Mouse (Mus musculus) liver, embryonic 11.5 days (tissue): ENCODE results near the gene Ccdc113. TPM values are rescaled to one million over a fixed set of nuclear protein-coding genes. Genes with fewer than 3 reads are reported as not detected.

ENCODE experiments used
- ATAC-seq: fragments of 200-750 bp; cut with Nextera tagmentation; replicated peaks from 2 replicates; pipeline ENCODE4 v1.8.0; 2017; ENCODE audit warnings: moderate number of reproducible peaks, mild to moderate bottlenecking, moderate TSS enrichment, moderate library complexity; ENCODE audit not compliant: low FRiP score
- DNase-seq: peaks from one replicate; pipeline ENCODE4 v3.0.0-alpha.2; 2017; ENCODE audit warnings: low spot score
- H3K27ac ChIP-seq: fragments of 300-500 bp; sonication (generic); 2 replicates; pipeline ENCODE4 v1.5.1; 2014; ENCODE audit warnings: mild to moderate bottlenecking, low read depth, low read length, control low read depth
- H3K27me3 ChIP-seq: fragments of 300-500 bp; sonication (generic); replicated peaks from 2 replicates; pipeline ENCODE4 v1.6.1; 2014; ENCODE audit warnings: low read length, mixed read lengths; ENCODE audit not compliant: control insufficient read depth, insufficient read depth
- H3K36me3 ChIP-seq: fragments of 300-500 bp; sonication (generic); 2 replicates; pipeline ENCODE4 v1.6.1; 2014; ENCODE audit warnings: mild to moderate bottlenecking, low read length, moderate library complexity, mixed read lengths; ENCODE audit not compliant: control insufficient read depth, insufficient read depth
- H3K4me1 ChIP-seq: fragments of 300-500 bp; sonication (generic); replicated peaks from 2 replicates; pipeline ENCODE4 v1.6.1; 2014; ENCODE audit warnings: low read length, mixed read lengths; ENCODE audit not compliant: control insufficient read depth, insufficient read depth
- H3K4me2 ChIP-seq: fragments of 300-500 bp; sonication (generic); 2 replicates; pipeline ENCODE4 v1.6.1; 2014; ENCODE audit warnings: mild to moderate bottlenecking, control low read depth, moderate library complexity
- H3K4me3 ChIP-seq: fragments of 300-500 bp; sonication (generic); 2 replicates; pipeline ENCODE4 v1.5.1; 2014; ENCODE audit warnings: low read depth, low read length, control low read depth
- H3K9ac ChIP-seq: fragments of 300-500 bp; sonication (generic); 2 replicates; pipeline ENCODE4 v1.6.1; 2014; ENCODE audit warnings: low read depth, low read length, control low read depth
- H3K9me3 ChIP-seq: fragments of 300-500 bp; sonication (generic); 2 replicates; pipeline ENCODE4 v1.6.1; 2016; ENCODE audit warnings: low read length, inconsistent platforms, mixed read lengths; ENCODE audit not compliant: control insufficient read depth
- WGBS: fragments of 180-500 bp; shearing (Covaris S2); extraction: QIAGEN DNeasy Blood & Tissue Kit; methylation state at CpG from one replicate; pipeline ENCODE4 v1.1.7; 2014; 5-methylcytosine and 5-hydroxymethylcytosine counted together
- polyA plus RNA-seq: library from polyadenylated mRNA; unstranded; fragments of >200 nt; fragmentation: Nextera tagmentation; extraction: Ambion mirVana; gene quantifications from 2 replicates; pipeline ENCODE4 v1.2.1, GENCODE M21; 2014

Ccdc113 gene
- not detected in 2 replicates for polyA plus RNA-seq

DNA sequence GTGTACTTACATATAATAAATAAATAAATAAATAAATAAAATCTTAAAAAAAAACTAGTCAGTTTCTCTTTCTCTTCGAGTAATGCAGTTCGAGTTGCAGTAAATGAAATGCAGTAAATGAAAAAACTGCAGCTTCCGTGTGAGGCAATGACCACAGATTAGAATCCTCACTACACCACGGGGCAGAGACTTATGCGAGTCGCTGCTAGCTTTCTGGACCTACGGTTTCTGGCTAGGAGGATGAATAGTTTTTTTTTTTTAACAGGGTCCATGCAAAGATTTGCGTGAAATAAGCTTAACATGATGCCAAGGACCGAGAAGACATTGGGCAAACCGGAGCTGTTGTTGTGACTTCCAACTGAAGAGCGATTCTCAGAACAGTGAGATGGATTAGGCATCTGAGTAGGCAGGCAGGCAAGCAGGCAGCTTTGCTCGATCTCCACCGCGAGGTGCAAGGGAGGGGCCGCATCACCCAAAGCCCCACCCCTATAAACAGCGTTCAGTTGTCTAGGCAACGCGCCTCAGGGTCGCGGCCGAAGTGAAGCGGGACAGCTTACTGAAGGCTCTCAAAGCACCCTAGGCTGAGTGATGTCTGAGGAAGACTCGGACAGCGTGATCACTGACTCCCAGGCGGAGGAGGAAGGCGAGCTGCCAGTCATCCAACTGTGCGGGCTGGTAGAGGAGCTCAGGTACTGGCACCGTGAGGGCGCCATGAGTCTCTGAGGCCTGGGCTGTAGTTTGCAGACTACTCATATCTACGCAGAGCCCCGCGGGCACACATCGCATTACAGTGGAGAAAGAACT lies at the start of gene Ccdc113:
Ccdc113 (plus strand) TSS at position 502 of the 804 bp plus-strand sequence.
- peak; percentile 62 for ATAC-seq

DNA sequence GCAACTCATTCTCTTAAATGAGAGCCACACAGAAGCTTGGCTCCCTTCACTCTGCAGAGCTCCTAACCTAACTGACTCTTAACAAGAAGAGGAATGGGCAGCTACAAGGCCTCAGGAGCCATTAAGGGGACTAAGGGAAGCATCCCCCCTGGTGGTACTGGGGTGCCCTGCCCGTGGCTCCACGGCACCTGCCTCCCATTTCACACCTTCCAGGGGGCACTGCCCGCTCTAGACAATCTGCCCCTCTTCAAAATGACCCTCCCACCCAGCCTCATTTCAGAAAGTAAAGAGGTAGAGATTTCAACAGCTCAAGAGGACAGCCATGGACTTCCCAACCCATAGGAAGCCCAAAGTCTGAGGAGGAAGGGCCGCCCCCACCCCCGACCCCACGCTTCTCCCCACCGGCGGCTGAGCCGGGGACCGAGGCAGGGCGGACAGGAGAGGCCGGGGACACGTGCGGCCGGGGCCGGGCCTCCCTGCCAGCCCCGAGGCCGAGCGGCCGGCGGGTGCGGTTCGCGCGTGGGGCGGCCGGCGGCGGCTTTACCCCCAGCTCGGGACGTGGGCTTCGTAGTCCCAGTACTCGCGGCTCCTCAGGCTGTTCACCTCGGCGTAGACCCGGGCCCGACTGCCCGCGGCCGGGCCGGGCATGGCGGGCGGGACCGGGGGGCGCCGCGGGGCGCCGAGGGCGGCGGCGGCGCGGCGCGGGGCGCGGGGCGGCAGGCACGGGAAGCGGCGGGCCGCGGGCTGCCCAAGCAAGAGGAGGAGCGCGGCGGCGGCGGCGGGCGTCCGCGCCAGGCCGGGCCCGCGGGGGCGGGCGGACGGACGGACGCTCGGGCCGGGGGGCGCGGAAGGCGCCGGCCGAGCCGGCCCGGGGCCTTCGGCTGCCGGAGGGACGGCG lies 45.8 kb upstream of the Ccdc113 start:
- Histone ChIP-seq H3K27ac (peak overlapping the region; percentile 52), H3K36me3 (peaks cover 20% of the 10 kb centered on the region), H3K27me3 (no peaks in the 10 kb centered on the region), H3K9me3 (no peaks in the 10 kb centered on the region), H3K4me3 (peak overlapping the region; percentile 98), H3K4me1 (peaks cover 12% of the 10 kb centered on the region), H3K4me2 (peak overlapping the region; percentile 87), H3K9ac (peak overlapping the region; percentile 95)
- WGBS, result 1% methylated on average over 60 of the region's 95 CpGs
- peak; percentile 32 for DNase-seq
- peak; percentile 30 for ATAC-seq

More for the DNA sequence above, at the start of gene Ccdc113:
- H3K27ac ChIP-seq, result no peak within 1 kb of the TSS
- H3K36me3 ChIP-seq, result no peaks in the 10 kb centered on the region
- H3K9ac ChIP-seq, result peak within 1 kb of the TSS; percentile 9; the same call in 1 of the 2 replicates
- 10% methylated on average over 33 of the region's 33 CpGs for WGBS
- peak; percentile 58 for DNase-seq
- H3K9me3 ChIP-seq, result no peaks in the 10 kb centered on the region
- peaks cover 2% of the 10 kb centered on the region; the same call in 1 of the 2 replicates for H3K27me3 ChIP-seq
- H3K4me1 ChIP-seq, result peaks cover 5% of the 10 kb centered on the region
- peak within 1 kb of the TSS; percentile 71 for H3K4me2 ChIP-seq
- peak within 1 kb of the TSS; percentile 42 for H3K4me3 ChIP-seq

DNA sequence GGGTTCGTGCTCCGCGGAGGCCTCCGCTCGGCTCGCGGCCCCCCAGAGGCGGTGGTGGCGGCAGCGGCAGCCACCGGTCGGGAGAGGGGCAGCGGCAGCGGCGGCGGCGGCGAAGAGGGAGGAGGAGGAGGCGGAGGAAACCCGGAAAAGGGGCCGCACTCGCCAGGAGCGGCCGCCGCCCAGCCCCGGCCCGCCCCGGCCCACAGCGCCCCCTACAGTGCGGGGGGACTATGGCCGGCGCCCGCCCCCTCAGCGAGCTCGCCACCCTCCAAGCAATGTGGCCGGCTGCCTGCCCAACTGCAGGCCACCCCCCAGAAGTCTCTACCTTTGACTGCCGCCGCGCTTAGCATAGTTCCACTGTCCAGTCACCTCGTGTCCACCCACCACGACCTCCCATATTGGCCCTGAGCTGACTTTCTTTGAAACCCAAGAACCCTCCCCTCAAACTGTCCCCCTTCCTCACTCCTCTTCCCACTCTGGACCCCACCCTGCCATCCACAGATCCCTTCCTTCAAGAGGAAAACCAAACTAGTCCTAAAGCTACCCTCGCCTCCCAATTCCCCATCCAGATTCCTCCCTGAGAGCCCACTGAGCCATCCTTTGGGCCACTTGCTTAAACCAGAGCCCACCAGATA lies 45.1 kb upstream of the Ccdc113 start:
- Histone ChIP-seq H3K27me3 (no peaks in the 10 kb centered on the region), H3K9ac (peak overlapping the region; percentile 95), H3K4me1 (peaks cover 12% of the 10 kb centered on the region), H3K27ac (peak overlapping the region; percentile 52), H3K36me3 (peaks cover 14% of the 10 kb centered on the region), H3K4me2 (peak overlapping the region; percentile 67), H3K4me3 (peak overlapping the region; percentile 98), H3K9me3 (no peaks in the 10 kb centered on the region)
- 3% methylated on average over 16 of the region's 42 CpGs for WGBS
- DNase-seq, result peak; percentile 86
- peak; percentile 93 for ATAC-seq

DNA sequence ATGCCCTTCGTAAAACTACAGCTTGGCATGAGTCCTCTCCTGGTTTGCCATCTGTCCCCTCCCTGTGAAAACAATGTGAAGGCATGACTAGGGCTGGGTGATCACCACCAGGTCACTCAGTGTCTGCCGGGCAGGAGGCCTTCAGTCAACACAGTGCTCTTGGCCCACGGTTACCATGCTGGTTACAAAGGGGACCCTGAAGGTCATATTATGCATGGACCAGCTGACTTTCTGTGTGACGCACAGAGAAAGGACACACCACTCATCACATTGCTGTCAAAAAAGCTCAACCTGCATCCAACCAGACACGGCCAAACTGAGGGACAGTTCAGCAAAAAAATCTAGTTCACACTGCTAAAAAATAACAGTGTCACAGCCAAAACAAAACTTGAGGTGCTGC lies 43.9 kb upstream of the Ccdc113 start, which contains the start of gene Csnk2a2:
Csnk2a2 (minus strand) TSS at position 34 of the 400 bp plus-strand sequence.
- peaks cover 12% of the 10 kb centered on the region for H3K4me1 ChIP-seq
- no peaks in the 10 kb centered on the region for H3K9me3 ChIP-seq
- peaks cover 4% of the 10 kb centered on the region; the same call in 1 of the 2 replicates for H3K36me3 ChIP-seq
- no peak for ATAC-seq
- H3K27ac ChIP-seq, result no peak within 1 kb of the TSS
- no peak for DNase-seq
- WGBS, result 80% methylated on average over 5 of the region's 5 CpGs
- H3K9ac ChIP-seq, result peak within 1 kb of the TSS; percentile 95
- H3K4me2 ChIP-seq, result peak within 1 kb of the TSS; percentile 67
- H3K4me3 ChIP-seq, result peak within 1 kb of the TSS; percentile 98
- no peaks in the 10 kb centered on the region for H3K27me3 ChIP-seq

DNA sequence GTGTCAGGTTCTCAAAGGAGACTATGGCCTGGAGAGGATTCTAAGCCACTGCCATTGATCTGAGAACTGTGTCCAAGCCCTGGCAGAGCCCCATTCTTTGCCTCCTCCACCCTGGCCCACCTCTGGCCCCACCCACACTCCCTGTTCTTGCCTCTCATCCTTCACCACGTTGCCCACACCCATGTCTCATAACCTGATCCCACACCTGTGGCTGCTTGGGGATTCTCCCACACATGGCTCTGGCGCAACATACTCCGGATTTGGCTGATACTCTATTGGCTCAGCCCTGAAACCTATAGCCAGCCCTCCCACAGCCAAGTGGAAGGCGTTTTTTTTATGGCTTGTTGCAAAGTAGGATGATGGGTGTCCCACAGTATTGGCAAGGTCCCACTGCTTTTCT lies 41.8 kb upstream of the Ccdc113 start:
- no peaks in the 10 kb centered on the region for H3K27me3 ChIP-seq
- H3K27ac ChIP-seq, result no peak overlapping the region
- no peaks in the 10 kb centered on the region for H3K36me3 ChIP-seq
- DNase-seq, result no peak
- 68% methylated on average over 4 of the region's 4 CpGs for WGBS
- ATAC-seq, result no peak
- no peak overlapping the region for H3K4me3 ChIP-seq
- no peak overlapping the region for H3K9ac ChIP-seq
- no peak overlapping the region for H3K4me2 ChIP-seq
- H3K4me1 ChIP-seq, result peaks cover 7% of the 10 kb centered on the region
- no peaks in the 10 kb centered on the region for H3K9me3 ChIP-seq

DNA sequence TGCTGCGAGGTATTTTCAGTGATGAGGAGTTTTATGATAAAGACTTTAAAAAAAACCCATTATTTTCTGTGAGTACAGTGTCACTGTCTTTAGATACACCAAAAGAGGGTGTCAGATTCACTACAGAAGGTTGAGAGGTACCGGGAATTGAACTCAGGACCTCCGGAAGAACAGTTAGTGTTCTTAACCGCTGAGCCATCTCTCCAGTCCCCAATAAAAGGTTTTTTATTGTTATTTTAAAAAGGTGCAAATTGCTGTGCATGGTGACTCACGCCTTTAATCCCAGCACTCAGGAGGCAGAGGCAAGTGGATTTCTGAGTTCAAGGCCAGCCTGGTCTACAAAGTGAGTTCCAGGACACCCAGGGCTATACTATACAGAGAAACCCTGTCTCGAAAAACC lies 38.4 kb upstream of the Ccdc113 start:
- Histone ChIP-seq H3K36me3 (no peaks in the 10 kb centered on the region), H3K27me3 (no peaks in the 10 kb centered on the region), H3K4me3 (no peak overlapping the region), H3K4me1 (no peaks in the 10 kb centered on the region; the same call in 1 of the 2 replicates), H3K4me2 (no peak overlapping the region), H3K9ac (no peak overlapping the region), H3K27ac (no peak overlapping the region), H3K9me3 (no peaks in the 10 kb centered on the region)
- no peak for ATAC-seq
- 76% methylated on average over 6 of the region's 6 CpGs for WGBS
- no peak for DNase-seq

DNA sequence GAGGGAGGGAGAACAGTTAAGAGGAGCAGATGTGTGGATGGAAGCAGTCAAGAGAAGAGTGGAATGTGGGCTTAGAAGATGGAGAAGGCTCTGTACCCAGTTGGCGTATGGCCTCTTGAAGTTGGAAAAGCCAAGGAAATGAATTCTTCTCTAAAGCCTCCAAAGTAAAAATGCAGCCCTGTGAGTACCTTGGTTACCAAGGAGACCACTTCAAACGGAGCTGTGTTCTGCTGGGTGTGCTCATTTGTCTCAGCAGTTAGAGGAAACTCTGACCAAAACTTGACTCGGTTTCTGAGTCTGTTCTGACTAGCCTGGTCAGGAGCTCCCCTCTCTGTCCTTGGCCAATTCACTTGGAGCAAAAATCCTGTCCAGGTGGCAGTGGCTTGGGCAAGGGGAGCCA lies 37.5 kb upstream of the Ccdc113 start:
- no peak overlapping the region for H3K27ac ChIP-seq

DNA sequence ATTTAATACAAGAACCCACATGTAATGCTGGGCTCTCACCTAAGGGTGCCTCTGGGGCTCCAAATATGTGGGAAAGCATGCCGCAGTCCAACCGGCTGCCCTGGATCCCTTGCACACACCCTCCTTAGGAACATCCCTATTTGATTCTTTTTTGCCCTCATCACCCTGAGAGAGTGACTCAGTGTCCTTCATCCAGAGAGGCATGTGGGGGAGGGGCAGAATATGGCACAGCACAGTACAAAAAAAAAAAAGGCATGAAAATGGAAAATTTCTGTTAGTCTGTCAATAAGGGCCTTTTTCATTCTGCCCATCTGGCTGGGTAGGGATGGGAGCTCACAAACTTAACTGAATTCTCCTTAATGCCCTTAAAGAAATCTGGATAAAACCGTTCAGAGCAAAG lies 36.1 kb upstream of the Ccdc113 start:
- H3K27ac ChIP-seq, result no peak overlapping the region
- H3K9ac ChIP-seq, result no peak overlapping the region
- H3K4me2 ChIP-seq, result no peak overlapping the region
- H3K36me3 ChIP-seq, result no peaks in the 10 kb centered on the region
- WGBS, result 77% methylated on average over 3 of the region's 3 CpGs
- H3K4me1 ChIP-seq, result no peaks in the 10 kb centered on the region; the same call in 1 of the 2 replicates
- H3K9me3 ChIP-seq, result no peaks in the 10 kb centered on the region
- ATAC-seq (no peak), DNase-seq (no peak)
- no peaks in the 10 kb centered on the region for H3K27me3 ChIP-seq
- no peak overlapping the region for H3K4me3 ChIP-seq

More for the DNA sequence above, 37.5 kb upstream of the Ccdc113 start:
- WGBS, result 44% methylated on average over 3 of the region's 3 CpGs
- DNase-seq, result no peak
- Histone ChIP-seq H3K36me3 (no peaks in the 10 kb centered on the region), H3K4me1 (no peaks in the 10 kb centered on the region; the same call in 1 of the 2 replicates), H3K9me3 (no peaks in the 10 kb centered on the region), H3K27me3 (no peaks in the 10 kb centered on the region), H3K4me2 (no peak overlapping the region), H3K9ac (no peak overlapping the region), H3K4me3 (no peak overlapping the region)
- ATAC-seq, result no peak
